Mouse (Mus musculus): ENCODE results near the gene Rela.

DNA sequence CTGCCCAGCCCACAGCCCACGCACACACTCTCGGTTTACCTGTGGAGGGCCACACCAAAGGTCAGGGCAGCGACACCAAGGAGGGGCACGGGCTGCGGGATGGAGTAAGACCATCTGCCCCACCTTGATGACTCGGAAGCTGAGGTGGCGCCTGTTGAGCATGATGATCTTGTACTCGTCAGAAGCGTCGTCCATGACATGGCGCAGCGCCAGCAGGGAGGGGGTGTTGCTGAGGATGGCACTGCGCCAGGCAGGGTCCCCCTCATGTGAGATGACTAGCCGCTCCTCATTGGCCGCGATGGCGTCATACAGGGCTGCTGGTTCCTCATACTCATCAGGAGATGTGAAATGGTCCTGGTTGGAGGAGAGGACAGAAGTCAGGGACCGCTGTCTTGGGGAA, 29.1 kb downstream of the Rela start:
- TF ChIP-seq NELFE (IDR thresholded peaks at IDR 0.05; ENCODE audit: low read depth, low read length) (no peak), POLR2A (IDR thresholded peaks at IDR 0.05; ENCODE audit: low read depth, low read length) (no peak), MAX (IDR thresholded peaks at IDR 0.05; ENCODE audit: low read length) (no peak), CHD2 (IDR thresholded peaks at IDR 0.05; ENCODE audit: low read length) (no peak), MXI1 (IDR thresholded peaks at IDR 0.05; ENCODE audit: low read depth, low read length) (no peak), CTCF (conservative IDR thresholded peaks at IDR 0.05 in 1 of 2, IDR thresholded peaks at IDR 0.05 in 1 of 2; ENCODE audit: low read depth in 2 of 2, low read length in 2 of 2) (no peak), ZKSCAN1 (IDR thresholded peaks at IDR 0.05; ENCODE audit: borderline replicate concordance, low read depth, low read length) (no peak), ETS1 (conservative IDR thresholded peaks at IDR 0.05; ENCODE audit: low read depth, low read length) (no peak), USF1 (IDR thresholded peaks at IDR 0.05; ENCODE audit: low read depth, low read length) (no peak), EP300 (IDR thresholded peaks at IDR 0.05; ENCODE audit: low read length) (no peak)

Data from CH12.LX (cell line).